Mouse (Mus musculus) lung, adult 2 months (tissue): ENCODE data around the gene Asic5. TPM values are rescaled to one million over a fixed set of nuclear protein-coding genes. Genes with fewer than 3 reads are reported as not detected.

Experiments used
- DNase-seq: peaks from one replicate; pipeline ENCODE4 v3.0.0; 2022
- H3K4me1 ChIP-seq: fragments of 200-500 bp; 2 replicates; pipeline ENCODE4 v1.6.1; 2011; ENCODE audit warnings: low read length; ENCODE audit not compliant: control insufficient read depth, insufficient read depth
- H3K4me3 ChIP-seq: fragments of 200-500 bp; replicated peaks from 2 replicates; pipeline ENCODE3; 2011; ENCODE audit warnings: low read depth, mild to moderate bottlenecking, control low read depth, low read length; ENCODE audit errors: extremely low read depth
- CTCF ChIP-seq: fragments of 200-500 bp; IDR thresholded peaks from 2 replicates; pipeline ENCODE4 v1.5.1; 2011; ENCODE audit warnings: mild to moderate bottlenecking, low read length, control low read depth; ENCODE audit not compliant: insufficient read depth
- POLR2A ChIP-seq: fragments of 200-500 bp; IDR thresholded peaks from 2 replicates; pipeline ENCODE4 v1.6.1; 2011; ENCODE audit warnings: low read depth, mild to moderate bottlenecking, control low read depth, low read length, borderline replicate concordance; ENCODE audit errors: extremely low read depth
- WGBS: fragments of 180-500 bp; shearing (Covaris S2); methylation state at CpG from one replicate; pipeline ENCODE4 v1.1.7; 2018; 5-methylcytosine and 5-hydroxymethylcytosine counted together
- polyA plus RNA-seq: library from polyadenylated mRNA; depleted of rRNA; stranded (reverse); fragments of >200 nt; gene quantifications from 2 replicates; pipeline ENCODE4 v1.2.3, GENCODE M21; 2012

The Asic5 gene
- polyA plus RNA-seq, 1 experiment, result not detected

- H3K4me3 ChIP-seq, result no peak overlapping the region
- no peaks in the 10 kb centered on the region for H3K4me1 ChIP-seq
- 74% methylated on average over 5 of the region's 5 CpGs for WGBS
- TF ChIP-seq POLR2A (no peak), CTCF (no peak)
- no peak for DNase-seq
These were observed 18.3 kb upstream of the Asic5 start for GRCm38 (mm10) chr3:81963768-81964167.

GRCm38 (mm10) chr3:81964596-81964995 lies 17.5 kb upstream of the Asic5 start:
- DNase-seq, result no peak
- 64% methylated on average over 3 of the region's 3 CpGs for WGBS
- Histone ChIP-seq H3K4me1 (no peaks in the 10 kb centered on the region), H3K4me3 (no peak overlapping the region)
- no peak for TF ChIP-seq POLR2A

GRCm38 (mm10) chr3:81975607-81976006 lies 6.5 kb upstream of the Asic5 start:
- WGBS, result 22% methylated on average over 4 of the region's 4 CpGs
- TF ChIP-seq CTCF, result no peak
- TF ChIP-seq POLR2A, result no peak
- H3K4me3 ChIP-seq, result no peak overlapping the region
- DNase-seq, result no peak
- no peaks in the 10 kb centered on the region; the same call in 1 of the 2 replicates for H3K4me1 ChIP-seq

GRCm38 (mm10) chr3:81976102-81976501 lies 6.0 kb upstream of the Asic5 start, which contains the start of gene Tdo2:
Gene Tdo2 (minus strand): TSS chr3:81976202.
- TF ChIP-seq POLR2A (no peak), CTCF (no peak)
- no peak for DNase-seq
- H3K4me1 ChIP-seq, result no peaks in the 10 kb centered on the region; the same call in 1 of the 2 replicates
- no peak within 1 kb of the TSS for H3K4me3 ChIP-seq

- TF ChIP-seq POLR2A (no peak), CTCF (no peak)
These were observed 514 bp upstream of the Asic5 start for GRCm38 (mm10) chr3:81981576-81981975.

GRCm38 (mm10) chr3:81983120-81983895 lies 1.2 kb downstream of the Asic5 start:
- Histone ChIP-seq H3K4me3 (no peak overlapping the region), H3K4me1 (no peaks in the 10 kb centered on the region)
- WGBS, result 60% methylated on average over 8 of the region's 8 CpGs
- DNase-seq, result no peak
- TF ChIP-seq POLR2A (no peak), CTCF (no peak)

More at GRCm38 (mm10) chr3:81981576-81981975, 514 bp upstream of the Asic5 start:
- Histone ChIP-seq H3K4me1 (no peaks in the 10 kb centered on the region), H3K4me3 (no peak overlapping the region)
- 48% methylated on average over 5 of the region's 5 CpGs for WGBS
- no peak for DNase-seq

- WGBS, result 59% methylated on average over 1 of the region's 1 CpGs
- Histone ChIP-seq H3K4me3 (no peak overlapping the region), H3K4me1 (peaks cover 4% of the 10 kb centered on the region; the same call in 1 of the 2 replicates)
- TF ChIP-seq CTCF (no peak), POLR2A (no peak)
- no peak for DNase-seq
These were observed 3.0 kb downstream of the Asic5 start for GRCm38 (mm10) chr3:81985100-81985499.

- no peak for DNase-seq
- 80% methylated on average over 2 of the region's 2 CpGs for WGBS
- Histone ChIP-seq H3K4me1 (peaks cover 4% of the 10 kb centered on the region; the same call in 1 of the 2 replicates), H3K4me3 (no peak overlapping the region)
- TF ChIP-seq CTCF, result no peak
- TF ChIP-seq POLR2A, result no peak
These were observed 4.0 kb downstream of the Asic5 start for GRCm38 (mm10) chr3:81986103-81986502.

GRCm38 (mm10) chr3:81987628-81988027 lies 5.5 kb downstream of the Asic5 start:
- Histone ChIP-seq H3K4me3 (no peak overlapping the region), H3K4me1 (peaks cover 4% of the 10 kb centered on the region; the same call in 1 of the 2 replicates)
- 84% methylated on average over 3 of the region's 3 CpGs for WGBS
- DNase-seq, result no peak
- TF ChIP-seq CTCF (no peak), POLR2A (no peak)

- Histone ChIP-seq H3K4me3 (no peak overlapping the region), H3K4me1 (peaks cover 4% of the 10 kb centered on the region; the same call in 1 of the 2 replicates)
- DNase-seq, result no peak
- TF ChIP-seq CTCF (no peak), POLR2A (no peak)
- WGBS, result 20% methylated on average over 2 of the region's 2 CpGs
These were observed 7.6 kb downstream of the Asic5 start for GRCm38 (mm10) chr3:81989692-81990141.
